Mouse (Mus musculus) MEL (cell line): ENCODE results near the gene Fgf3. TPM values are rescaled to one million over a fixed set of nuclear protein-coding genes. Genes with fewer than 3 reads are reported as not detected.

Experiments
- DNase-seq: peaks from one replicate; pipeline ENCODE4 v3.0.0; 2011; ENCODE audit warnings: low read depth, low spot score
- H3K27ac ChIP-seq: 2 replicates; pipeline ENCODE4 v1.5.1; 2012; ENCODE audit warnings: low read depth, mild to moderate bottlenecking, control low read depth, low read length, moderate library complexity; ENCODE audit not compliant: control insufficient read depth
- H3K27me3 ChIP-seq, 2 experiments: fragments of 150-350 bp in 1 of 2; sonication (generic) in 1 of 2; 2 replicates each; pipeline ENCODE4 v1.6.1; 2012; ENCODE audit warnings: low read length in 2 of 2, mild to moderate bottlenecking in 2 of 2, improper control_type of control experiment in 1 of 2, moderate library complexity in 1 of 2; ENCODE audit not compliant: insufficient read depth in 2 of 2, control insufficient read depth in 1 of 2
- H3K36me3 ChIP-seq, 2 experiments: 2 replicates each; pipeline ENCODE4 v1.6.1; 2012 to 2014; ENCODE audit warnings: low read length in 2 of 2, improper control_type of control experiment in 1 of 2, inconsistent platforms in 1 of 2, mild to moderate bottlenecking in 1 of 2; ENCODE audit not compliant: insufficient read depth in 2 of 2, control insufficient read depth in 1 of 2
- H3K4me1 ChIP-seq, 2 experiments: fragments of 150-350 bp in 1 of 2; sonication (generic) in 1 of 2; 2 replicates each; pipeline ENCODE4 v1.6.1; 2012; ENCODE audit warnings: low read length in 2 of 2, improper control_type of control experiment in 1 of 2, mild to moderate bottlenecking in 1 of 2; ENCODE audit not compliant: insufficient read depth in 2 of 2, control insufficient read depth in 1 of 2
- H3K4me3 ChIP-seq, 2 experiments: fragments of 150-350 bp in 1 of 2; sonication (generic) in 1 of 2; 2 replicates each; pipeline ENCODE4 v1.5.1; 2012; ENCODE audit warnings: low read depth in 2 of 2, low read length in 2 of 2, mild to moderate bottlenecking in 2 of 2, moderate library complexity in 2 of 2, control low read depth in 1 of 2, improper control_type of control experiment in 1 of 2; ENCODE audit not compliant: control insufficient read depth in 1 of 2, insufficient read depth in 1 of 2
- H3K79me2 ChIP-seq: 2 replicates; pipeline ENCODE4 v1.6.1; 2012; ENCODE audit warnings: mild to moderate bottlenecking, low read length, moderate library complexity; ENCODE audit not compliant: control insufficient read depth, poor library complexity, insufficient read depth
- H3K9ac ChIP-seq: 2 replicates; pipeline ENCODE4 v1.6.1; 2012; ENCODE audit warnings: low read depth, mild to moderate bottlenecking, control low read depth, low read length, moderate library complexity; ENCODE audit not compliant: control insufficient read depth, poor library complexity, severe bottlenecking
- H3K9me3 ChIP-seq: fragments of 150-350 bp; sonication (generic); replicated peaks from 2 replicates; pipeline ENCODE4 v1.6.1; 2012; ENCODE audit warnings: mild to moderate bottlenecking, low read length, improper control_type of control experiment, moderate library complexity; ENCODE audit not compliant: insufficient read depth
- CTCF ChIP-seq, 3 experiments: IDR thresholded peaks in 2 of 3; conservative IDR thresholded peaks in 1 of 3; 2 replicates each; pipeline ENCODE4 v1.5.1; 2011 to 2012; ENCODE audit warnings: low read length in 3 of 3, low read depth in 2 of 3, mild to moderate bottlenecking in 2 of 3, improper control_type of control experiment in 1 of 3, inconsistent platforms in 1 of 3, mixed read lengths in 1 of 3, moderate library complexity in 1 of 3; ENCODE audit not compliant: control insufficient read depth in 1 of 3, insufficient read depth in 1 of 3, poor library complexity in 1 of 3, severe bottlenecking in 1 of 3
- E2F4 ChIP-seq: IDR thresholded peaks from 2 replicates; pipeline ENCODE4 v1.6.1; 2011; ENCODE audit warnings: low read depth, low read length, improper control_type of control experiment, borderline replicate concordance
- ELF1 ChIP-seq: IDR thresholded peaks from 2 replicates; pipeline ENCODE4 v1.6.1; 2014; ENCODE audit warnings: low read depth, mild to moderate bottlenecking, inconsistent platforms, low read length, improper control_type of control experiment, moderate library complexity
- ETS1 ChIP-seq: IDR thresholded peaks from 2 replicates; pipeline ENCODE4 v1.6.1; 2012; ENCODE audit warnings: low read depth, mild to moderate bottlenecking, inconsistent platforms, low read length, improper control_type of control experiment, moderate library complexity
- GABPA ChIP-seq: IDR thresholded peaks from 2 replicates; pipeline ENCODE4 v1.6.1; 2012; ENCODE audit warnings: low read depth, mild to moderate bottlenecking, inconsistent platforms, low read length, improper control_type of control experiment, moderate library complexity
- KAT2A ChIP-seq: conservative IDR thresholded peaks from 2 replicates; pipeline ENCODE4 v1.6.1; 2012; ENCODE audit warnings: low read depth, low read length, improper control_type of control experiment, inconsistent platforms
- MAFK ChIP-seq: IDR thresholded peaks from 2 replicates; pipeline ENCODE4 v1.6.1; 2011; ENCODE audit warnings: low read depth, mild to moderate bottlenecking, low read length, improper control_type of control experiment, borderline replicate concordance
- MAZ ChIP-seq: IDR thresholded peaks from 2 replicates; pipeline ENCODE4 v1.6.1; 2012; ENCODE audit warnings: low read depth, mild to moderate bottlenecking, inconsistent platforms, low read length, improper control_type of control experiment
- MEF2A ChIP-seq: IDR thresholded peaks from 2 replicates; pipeline ENCODE4 v1.6.1; 2014; ENCODE audit warnings: low read depth, mild to moderate bottlenecking, inconsistent platforms, low read length, improper control_type of control experiment; ENCODE audit not compliant: poor library complexity, insufficient replicate concordance, severe bottlenecking; ENCODE audit errors: extremely low read depth
- MXI1 ChIP-seq: IDR thresholded peaks from 2 replicates; pipeline ENCODE4 v1.6.1; 2011; ENCODE audit warnings: mild to moderate bottlenecking, low read depth, low read length, improper control_type of control experiment
- MYB ChIP-seq: IDR thresholded peaks from 2 replicates; pipeline ENCODE4 v1.6.1; 2011; ENCODE audit warnings: mild to moderate bottlenecking, low read depth, low read length, improper control_type of control experiment
- NRF1 ChIP-seq: IDR thresholded peaks from 2 replicates; pipeline ENCODE4 v1.6.1; 2014; ENCODE audit warnings: low read depth, mild to moderate bottlenecking, inconsistent platforms, low read length, improper control_type of control experiment, moderate library complexity; ENCODE audit not compliant: poor library complexity, insufficient read depth, severe bottlenecking
- POLR2A ChIP-seq, 2 experiments: IDR thresholded peaks; 2 replicates each; pipeline ENCODE4 v1.6.1; 2011 to 2012; ENCODE audit warnings: low read length in 2 of 2, mild to moderate bottlenecking in 2 of 2, control low read depth in 1 of 2, improper control_type of control experiment in 1 of 2, low read depth in 1 of 2, moderate library complexity in 1 of 2; ENCODE audit not compliant: control insufficient read depth in 1 of 2, insufficient read depth in 1 of 2, poor library complexity in 1 of 2
- POLR2AphosphoS2 ChIP-seq: IDR thresholded peaks from 2 replicates; pipeline ENCODE4 v1.6.1; 2011; ENCODE audit warnings: low read length, improper control_type of control experiment
- POLR2AphosphoS5 ChIP-seq: IDR thresholded peaks from 2 replicates; pipeline ENCODE4 v1.6.1; 2012; ENCODE audit warnings: low read depth, borderline replicate concordance, mild to moderate bottlenecking, inconsistent platforms, low read length, moderate library complexity, mixed read lengths
- RAD21 ChIP-seq: IDR thresholded peaks from 2 replicates; pipeline ENCODE4 v1.6.1; 2011; ENCODE audit warnings: mild to moderate bottlenecking, low read depth, low read length, improper control_type of control experiment
- SMC3 ChIP-seq: IDR thresholded peaks from 2 replicates; pipeline ENCODE4 v1.6.1; 2011; ENCODE audit warnings: low read depth, low read length, improper control_type of control experiment
- TAL1 ChIP-seq: IDR thresholded peaks from 2 replicates; pipeline ENCODE4 v1.6.1; 2012; ENCODE audit warnings: mild to moderate bottlenecking, inconsistent platforms, low read length, moderate library complexity, mixed read lengths
- TBP ChIP-seq: IDR thresholded peaks from 2 replicates; pipeline ENCODE4 v1.8.0; 2011; ENCODE audit warnings: low read depth, low read length, improper control_type of control experiment
- TCF12 ChIP-seq: IDR thresholded peaks from 2 replicates; pipeline ENCODE4 v1.6.1; 2014; ENCODE audit warnings: low read depth, mild to moderate bottlenecking, inconsistent platforms, low read length, improper control_type of control experiment, moderate library complexity
- UBTF ChIP-seq: IDR thresholded peaks from 2 replicates; pipeline ENCODE4 v1.6.1; 2012; ENCODE audit warnings: low read depth, mild to moderate bottlenecking, inconsistent platforms, low read length, improper control_type of control experiment, moderate library complexity, borderline replicate concordance; ENCODE audit not compliant: insufficient read depth
- USF1 ChIP-seq: IDR thresholded peaks from 2 replicates; pipeline ENCODE4 v1.6.1; 2014; ENCODE audit warnings: low read depth, mild to moderate bottlenecking, inconsistent platforms, low read length, improper control_type of control experiment, moderate library complexity
- ZNF384 ChIP-seq: IDR thresholded peaks from 2 replicates; pipeline ENCODE4 v1.6.1; 2012; ENCODE audit warnings: low read depth, mild to moderate bottlenecking, inconsistent platforms, low read length, improper control_type of control experiment
- polyA plus RNA-seq, 2 experiments: library from polyadenylated mRNA; stranded (reverse) in 1 of 2; unstranded in 1 of 2; fragments of >175 nt in 1 of 2; fragments of >200 nt in 1 of 2; gene quantifications; 2 replicates each; pipeline versions ENCODE4 v1.2.1 to v1.2.4; 2012; ENCODE audit warnings: low replicate concordance in 2 of 2, low read depth in 1 of 2; ENCODE audit not compliant: insufficient read length in 2 of 2, insufficient read depth in 1 of 2, missing spikeins in 1 of 2
- total RNA-seq: library from RNA; depleted of rRNA; stranded (reverse); fragments of 300-350 nt; gene quantifications from 2 replicates; pipeline ENCODE4 v1.2.3, GENCODE M21; 2012

Fgf3 gene
- total and polyA plus RNA-seq, 3 experiments = not detected

DNA sequence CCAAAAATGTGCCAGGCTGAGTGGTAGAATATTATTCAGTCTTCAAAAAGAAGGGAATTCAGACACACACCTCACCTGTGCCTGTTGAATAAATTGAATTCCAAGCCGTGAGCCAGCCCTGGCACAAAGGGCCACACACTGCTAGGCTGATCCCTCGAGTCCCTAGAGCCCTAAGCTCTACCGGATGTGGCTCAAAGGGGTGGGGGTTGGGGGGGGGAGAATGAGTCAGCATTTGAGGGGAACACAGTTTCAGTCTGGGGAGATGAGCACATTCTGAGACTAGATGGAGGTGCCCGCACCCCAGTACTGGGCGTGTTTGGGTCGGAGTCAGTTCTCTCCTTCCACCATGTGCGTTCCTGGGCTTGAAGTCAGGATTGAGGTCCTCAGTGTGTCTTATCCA, 19.3 kb downstream of the Fgf3 start:
- Histone ChIP-seq H3K9ac (no peak overlapping the region), H3K4me3 (no peak overlapping the region), H3K79me2 (no peaks in the 10 kb centered on the region), H3K36me3 (no peaks in the 10 kb centered on the region), H3K9me3 (no peaks in the 10 kb centered on the region), H3K27me3 (no peaks in the 10 kb centered on the region), H3K4me1 (no peaks in the 10 kb centered on the region), H3K27ac (no peak overlapping the region)
- TF ChIP-seq UBTF = no peak
- TF ChIP-seq KAT2A = no peak
- no peak for TF ChIP-seq TBP
- no peak for TF ChIP-seq NRF1
- TF ChIP-seq TAL1 = no peak
- TF ChIP-seq MXI1 = no peak
- TF ChIP-seq ELF1 = no peak
- no peak for TF ChIP-seq POLR2AphosphoS5
- TF ChIP-seq MYB = no peak
- TF ChIP-seq GABPA = no peak
- TF ChIP-seq MAFK = no peak
- TF ChIP-seq RAD21 = no peak
- no peak for TF ChIP-seq USF1
- DNase-seq = no peak

DNA sequence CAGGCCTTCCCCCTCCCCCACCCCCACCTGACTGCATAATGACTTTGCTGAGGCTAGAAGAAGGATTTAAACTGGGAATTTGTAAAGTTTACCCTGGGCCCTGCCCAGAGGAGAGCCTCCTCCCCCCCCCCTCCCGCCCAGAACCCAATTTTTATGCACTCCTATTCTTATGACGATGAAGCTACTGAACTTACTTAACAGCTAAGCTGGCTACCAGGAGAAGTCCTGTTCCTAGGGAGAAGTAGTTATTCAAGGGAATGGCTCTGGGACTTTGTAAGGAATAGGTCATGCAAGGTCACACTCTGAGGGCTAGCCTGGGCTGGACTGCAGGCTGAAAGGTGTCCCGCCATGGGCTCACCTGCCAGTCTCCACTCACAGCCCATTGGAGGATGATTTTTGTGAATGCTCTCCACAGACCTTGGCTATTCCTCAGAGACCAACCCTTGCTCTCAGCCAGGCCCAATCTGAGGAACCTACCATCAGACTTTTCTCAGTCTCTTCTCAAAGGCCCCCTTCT, 20.0 kb downstream of the Fgf3 start:
- no peak for DNase-seq
- no peaks in the 10 kb centered on the region for H3K4me1 ChIP-seq
- H3K36me3 ChIP-seq = no peaks in the 10 kb centered on the region
- no peak for TF ChIP-seq SMC3
- TF ChIP-seq KAT2A = no peak
- H3K27me3 ChIP-seq = no peaks in the 10 kb centered on the region
- H3K9me3 ChIP-seq = no peaks in the 10 kb centered on the region
- H3K79me2 ChIP-seq = no peaks in the 10 kb centered on the region
- no peak overlapping the region for H3K9ac ChIP-seq
- H3K4me3 ChIP-seq = no peak overlapping the region
- H3K27ac ChIP-seq = no peak overlapping the region

DNA sequence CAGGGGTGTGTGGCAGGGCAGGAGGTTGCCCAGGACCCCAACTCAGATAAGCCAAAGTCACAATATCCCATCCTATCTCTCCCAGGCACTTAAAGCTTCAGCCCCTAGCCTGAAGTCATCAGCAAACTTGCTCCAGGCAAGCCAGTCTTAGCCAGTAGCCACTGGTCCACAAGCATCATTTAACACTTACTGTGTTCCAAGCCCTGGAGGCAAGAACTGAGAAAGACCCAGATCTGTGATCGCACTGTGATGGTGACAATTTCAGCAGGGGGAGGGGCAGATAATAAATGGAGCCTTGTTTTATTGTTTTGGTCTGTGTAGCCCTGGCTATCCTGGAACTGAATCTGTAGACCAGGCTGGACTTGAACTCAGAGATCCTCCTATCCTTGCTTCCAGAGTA, 20.8 kb downstream of the Fgf3 start:
- no peak overlapping the region for H3K27ac ChIP-seq
- no peaks in the 10 kb centered on the region for H3K27me3 ChIP-seq

More for the DNA sequence above, 20.8 kb downstream of the Fgf3 start:
- no peaks in the 10 kb centered on the region for H3K79me2 ChIP-seq
- no peaks in the 10 kb centered on the region for H3K36me3 ChIP-seq
- H3K4me1 ChIP-seq = no peaks in the 10 kb centered on the region
- no peak overlapping the region for H3K4me3 ChIP-seq
- TF ChIP-seq SMC3 = no peak
- no peak for TF ChIP-seq TCF12
- TF ChIP-seq POLR2AphosphoS2 = no peak
- TF ChIP-seq MAZ = no peak
- no peak for TF ChIP-seq POLR2A (IDR thresholded peaks at IDR 0.05; ENCODE audit: control insufficient read depth in 1 of 2, insufficient read depth in 1 of 2, low read depth in 1 of 2, low read length in 2 of 2, poor library complexity in 1 of 2)
- TF ChIP-seq E2F4 = no peak
- no peak for TF ChIP-seq ETS1
- no peak for TF ChIP-seq POLR2AphosphoS5
- TF ChIP-seq NRF1 = no peak
- TF ChIP-seq UBTF = no peak
- TF ChIP-seq MEF2A = no peak
- no peak for TF ChIP-seq CTCF (IDR thresholded peaks at IDR 0.05 in 2 of 3, conservative IDR thresholded peaks at IDR 0.05 in 1 of 3; ENCODE audit: control insufficient read depth in 1 of 3, insufficient read depth in 1 of 3, low read depth in 2 of 3, low read length in 3 of 3, poor library complexity in 1 of 3, severe bottlenecking in 1 of 3)
- TF ChIP-seq MYB = no peak
- TF ChIP-seq TBP = no peak
- no peak for TF ChIP-seq RAD21
- TF ChIP-seq ZNF384 = no peak
- H3K9ac ChIP-seq = no peak overlapping the region
- no peaks in the 10 kb centered on the region for H3K9me3 ChIP-seq
- no peak for DNase-seq
